Mouse (Mus musculus) cerebellum, postnatal 10 days (tissue): ENCODE data around the gene Tarbp1.
"Not testable (repeated sequence)": the region's sequence is repeated elsewhere in the genome, so short reads cannot be mapped to it uniquely, and the experiment has no call there.

Experiments
- DNase-seq, 2 experiments: peaks; one replicate each; pipeline ENCODE4 v3.0.0; 2021; ENCODE audit warnings: mixed read lengths in 2 of 2

The Tarbp1 gene

GRCm38 (mm10) chr8:126494160-126495110 is 19.6 kb upstream of the Tarbp1 start:
- DNase-seq, result no peak

- DNase-seq, result peak; percentile 88 to 89
Observed at GRCm38 (mm10) chr8:126482938-126483337, 8.1 kb upstream of the Tarbp1 start.

DNA sequence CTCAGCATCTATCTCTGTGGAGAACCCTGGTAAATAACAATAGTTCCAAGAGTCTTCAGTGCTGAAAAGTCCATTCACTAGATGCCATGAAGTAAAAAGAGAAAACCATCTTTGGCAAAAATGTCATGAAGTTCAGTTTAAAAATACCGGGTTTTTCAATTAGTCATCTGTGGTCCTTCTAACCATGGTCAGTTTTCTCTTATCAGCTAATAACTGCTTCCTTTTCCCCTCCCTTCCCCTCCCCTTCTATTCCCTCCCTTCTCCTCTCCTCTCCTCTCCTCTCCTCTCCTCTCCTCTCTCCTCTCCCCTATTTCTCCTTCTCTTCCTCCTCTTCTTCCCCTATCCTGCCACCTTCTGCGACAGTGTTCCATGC is 7.5 kb upstream of the Tarbp1 start:
- no peak for DNase-seq

DNA sequence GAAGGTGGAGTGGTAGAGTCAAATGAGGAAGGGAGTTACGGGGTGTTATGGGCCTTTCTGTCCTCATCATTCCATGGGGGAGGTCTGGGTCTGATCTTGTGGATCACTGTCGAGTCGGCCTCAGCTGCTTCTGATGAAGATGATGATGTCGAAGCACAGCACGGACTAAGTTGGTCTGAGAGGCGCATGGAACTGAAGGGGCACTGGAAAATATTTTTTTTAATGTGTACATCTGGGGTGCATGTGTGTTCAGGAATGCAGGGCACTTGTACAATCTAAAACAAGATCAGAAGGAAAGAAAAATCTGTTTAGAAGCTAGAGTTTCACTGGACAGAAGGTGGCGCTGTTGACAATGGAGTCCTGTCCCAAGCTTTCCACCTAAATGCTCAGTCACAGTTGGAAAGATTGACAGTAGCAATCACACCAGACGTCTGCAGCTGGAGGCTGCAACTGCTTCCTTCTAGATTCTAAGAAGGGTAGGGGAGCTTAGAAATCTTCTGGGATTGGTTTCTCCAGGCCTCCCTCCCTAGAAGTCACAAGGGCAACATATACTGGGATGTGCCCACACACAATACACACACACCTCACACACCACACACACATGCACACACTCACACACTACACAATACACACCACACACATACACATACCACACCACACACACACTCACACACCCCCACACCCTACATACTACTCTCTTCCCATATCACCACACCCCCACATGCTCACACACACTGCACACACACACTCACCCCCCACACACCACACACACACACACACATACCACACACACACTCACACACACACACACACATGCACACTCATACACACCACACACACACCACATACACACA is 6.9 kb upstream of the Tarbp1 start:
- peak; percentile 78 to 85 for DNase-seq

DNA sequence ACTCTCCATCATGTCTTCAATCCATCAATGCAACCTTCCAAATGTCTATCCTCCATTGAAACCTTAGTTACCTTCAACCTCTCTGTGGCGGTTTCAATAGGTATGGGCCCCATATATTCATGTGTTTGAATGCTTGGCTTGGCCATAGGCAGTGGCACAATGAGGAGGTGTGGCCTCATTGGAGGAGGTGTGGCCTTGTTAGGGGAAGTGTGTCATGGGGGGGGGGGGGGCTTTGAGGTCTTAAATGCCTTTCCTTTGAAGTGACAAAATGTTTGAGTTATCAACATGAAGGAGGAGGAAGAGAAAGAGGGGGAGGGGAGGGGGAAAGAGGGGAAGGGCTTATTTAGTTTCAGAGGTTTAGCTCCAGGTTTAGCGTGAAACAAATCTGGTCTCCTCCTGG is 5.5 kb upstream of the Tarbp1 start:
- DNase-seq, result no peak

DNA sequence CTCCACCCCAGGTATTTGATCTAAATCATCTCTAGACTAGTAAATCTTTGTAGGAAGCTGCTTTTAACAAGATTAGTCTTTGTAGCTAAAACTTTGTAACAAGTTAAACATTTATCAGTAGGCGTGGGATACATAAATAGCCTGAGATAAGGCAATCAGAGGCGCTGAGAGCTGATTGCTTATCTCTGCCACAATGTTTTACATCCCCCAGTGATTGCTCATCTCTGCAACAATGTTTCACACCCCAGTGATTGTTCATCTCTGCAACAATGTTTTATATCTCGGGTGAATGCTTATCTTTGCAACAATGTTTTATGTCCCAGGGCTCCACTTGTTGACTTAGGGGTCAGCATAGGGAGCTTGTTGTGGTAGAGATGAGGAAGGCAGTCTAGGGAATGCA is 3.8 kb upstream of the Tarbp1 start:
- no peak for DNase-seq

GRCm38 (mm10) chr8:126476151-126476855 is 1.4 kb upstream of the Tarbp1 start:
- DNase-seq, result peak; percentile 23

- DNase-seq, result not testable (repeated sequence)
Observed at GRCm38 (mm10) chr8:126475738-126476137, 873 bp upstream of the Tarbp1 start.

DNA sequence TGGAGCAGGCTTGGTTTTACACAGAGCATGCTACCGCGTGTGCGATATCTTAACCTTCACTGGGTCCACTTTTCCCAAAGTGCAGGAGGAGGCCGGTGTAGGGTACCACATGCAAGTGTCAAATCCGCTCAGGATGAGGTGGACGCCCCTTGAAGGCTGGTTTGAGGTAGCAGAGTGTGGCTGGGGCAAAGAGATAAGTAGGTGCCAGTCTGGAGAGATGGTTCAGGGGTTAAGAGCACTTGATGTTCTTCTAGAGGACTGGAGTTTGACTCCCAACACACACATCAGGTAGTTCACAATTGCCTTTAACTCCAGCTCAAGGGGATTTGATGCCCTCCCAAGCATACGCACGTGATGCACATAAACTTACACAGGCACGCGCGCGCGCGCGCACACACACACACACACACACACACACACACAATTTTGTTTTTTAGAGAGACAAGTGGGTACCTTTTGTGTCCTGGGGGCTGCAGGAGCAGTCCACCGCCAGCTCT is 1.0 kb downstream of the Tarbp1 start:
- no peak for DNase-seq

DNA sequence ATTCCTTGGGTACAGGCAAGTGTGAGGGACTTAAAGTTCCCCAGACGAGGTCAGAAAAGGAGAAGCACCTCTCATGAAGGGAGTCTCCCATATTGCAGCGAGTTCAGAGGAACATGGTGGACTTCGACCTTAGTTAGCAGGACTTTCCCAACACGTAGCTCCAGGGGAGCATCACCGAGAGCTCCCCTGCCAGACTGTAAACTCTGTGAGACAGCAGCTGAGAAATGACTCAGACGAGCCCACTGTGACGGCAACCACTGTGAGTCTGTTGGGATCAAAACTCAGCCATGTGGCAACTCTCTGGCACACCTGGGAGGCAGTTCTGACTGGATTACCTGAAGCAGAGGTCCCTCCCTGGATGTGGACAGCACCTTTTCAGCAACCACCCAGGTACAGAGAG is 10.8 kb downstream of the Tarbp1 start:
- no peak for DNase-seq

DNA sequence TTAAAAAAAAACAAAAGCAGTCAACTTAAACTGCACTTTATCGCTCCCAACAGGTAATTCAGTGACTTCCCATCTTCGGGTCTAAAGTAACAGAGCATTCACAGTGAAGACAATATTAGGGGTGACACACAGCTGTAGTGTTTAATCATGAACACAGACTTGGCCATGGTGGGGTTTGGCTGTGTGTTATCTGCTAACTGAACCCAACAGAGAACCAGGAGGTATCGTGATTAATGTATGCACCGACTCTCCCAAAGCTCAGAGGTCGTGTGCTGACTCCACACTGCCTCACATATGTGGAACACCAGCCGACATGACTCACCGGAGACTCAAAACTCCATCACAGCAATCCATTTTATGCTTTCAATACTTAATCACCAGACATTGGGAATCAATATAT is 13.1 kb downstream of the Tarbp1 start:
- no peak for DNase-seq

DNA sequence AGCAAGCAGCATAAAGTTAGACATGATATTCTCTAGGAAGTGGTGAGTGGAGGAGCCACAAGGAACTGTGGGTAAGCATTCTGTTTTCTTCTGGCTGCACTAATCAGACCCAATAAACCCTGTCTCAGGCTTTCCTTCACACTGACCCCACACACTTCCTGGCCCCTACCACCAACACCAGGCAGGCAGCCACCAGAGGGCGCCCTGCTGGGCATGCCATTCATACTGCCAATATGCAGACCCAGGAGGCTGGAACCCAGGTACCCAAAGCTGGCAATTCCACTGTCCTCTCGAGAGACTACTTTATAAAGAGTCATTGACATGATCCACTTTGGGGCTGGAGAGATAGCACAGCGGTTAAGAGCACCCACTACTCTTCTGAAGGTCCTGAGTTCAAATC is 14.6 kb downstream of the Tarbp1 start:
- peak; percentile 70 to 73 for DNase-seq

DNA sequence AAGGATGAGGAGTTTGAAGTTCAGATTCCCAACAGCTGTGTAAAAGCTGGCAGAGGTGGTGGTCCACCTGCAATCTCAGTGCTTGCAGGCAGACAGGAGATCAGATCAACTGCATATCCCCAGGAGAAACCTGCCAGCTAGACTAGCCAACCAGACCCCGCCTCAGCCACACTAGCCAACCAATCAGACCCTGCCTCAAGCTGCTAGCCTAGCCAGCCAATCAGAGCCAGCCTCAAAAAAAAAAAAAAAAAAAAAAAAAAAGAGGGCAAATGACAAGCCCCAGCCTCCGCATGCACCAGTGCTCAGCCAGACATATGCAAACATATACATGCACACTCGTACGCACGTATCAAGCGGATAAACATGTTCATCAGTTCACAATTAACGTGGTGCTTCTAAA is 19.5 kb downstream of the Tarbp1 start:
- peak; percentile 57 to 65 for DNase-seq

DNA sequence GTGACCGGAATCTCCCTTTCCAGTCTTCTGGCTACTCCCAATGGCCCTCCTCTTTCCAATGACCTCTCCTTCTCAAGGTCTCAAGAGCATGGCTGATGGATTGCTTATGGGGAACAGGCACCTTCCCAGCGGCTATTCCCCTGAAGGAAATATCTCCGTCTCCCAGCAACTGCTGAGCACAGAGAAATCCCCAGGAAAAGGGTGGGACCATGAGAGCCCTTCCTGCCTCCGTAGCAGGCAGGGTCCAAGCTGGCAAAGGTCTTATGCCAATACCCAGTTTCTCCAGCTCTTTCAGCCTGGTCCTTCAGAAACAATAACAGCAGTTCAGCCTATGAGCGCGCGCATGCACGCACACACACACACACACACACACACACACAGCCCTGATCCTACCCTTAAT is 23.7 kb downstream of the Tarbp1 start:
- no peak for DNase-seq

GRCm38 (mm10) chr8:126438937-126439336 is 35.9 kb downstream of the Tarbp1 start:
- DNase-seq, result peak; percentile 30 to 39

GRCm38 (mm10) chr8:126433827-126434226 is 41.0 kb downstream of the Tarbp1 start:
- peak; percentile 16 to 31 for DNase-seq

DNA sequence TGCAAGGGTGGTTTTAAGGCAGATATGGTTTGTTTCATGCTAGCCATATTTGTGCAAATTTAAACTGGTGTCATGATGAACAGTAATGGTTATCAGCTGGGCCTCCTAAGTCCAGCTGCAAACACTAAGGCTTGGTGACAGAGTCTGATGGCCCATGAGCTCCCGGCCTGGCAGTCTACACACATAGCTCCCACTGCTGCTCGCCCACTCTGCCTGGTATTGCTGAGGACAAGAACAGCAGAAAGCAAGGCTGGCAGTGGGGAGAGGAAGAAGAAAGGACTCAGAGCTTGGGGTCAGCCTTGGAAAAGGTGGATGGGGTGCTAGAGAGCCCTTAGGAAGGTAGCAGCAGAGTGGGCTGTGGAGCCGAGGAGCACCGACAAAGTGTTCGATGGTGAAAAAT is 45.2 kb downstream of the Tarbp1 start:
- DNase-seq, result no peak

GRCm38 (mm10) chr8:126424946-126425345 is 49.9 kb downstream of the Tarbp1 start:
- no peak for DNase-seq

- no peak for DNase-seq
Observed at GRCm38 (mm10) chr8:126424163-126424562, 50.7 kb downstream of the Tarbp1 start.

GRCm38 (mm10) chr8:126422920-126423300 is 52.0 kb downstream of the Tarbp1 start:
- no peak for DNase-seq

- peak; percentile 99 for DNase-seq
Observed at GRCm38 (mm10) chr8:126422174-126422919, 52.5 kb downstream of the Tarbp1 start, which contains the start of gene Coa6. TSS of gene Coa6 (plus strand) at chr8:126422515.

DNA sequence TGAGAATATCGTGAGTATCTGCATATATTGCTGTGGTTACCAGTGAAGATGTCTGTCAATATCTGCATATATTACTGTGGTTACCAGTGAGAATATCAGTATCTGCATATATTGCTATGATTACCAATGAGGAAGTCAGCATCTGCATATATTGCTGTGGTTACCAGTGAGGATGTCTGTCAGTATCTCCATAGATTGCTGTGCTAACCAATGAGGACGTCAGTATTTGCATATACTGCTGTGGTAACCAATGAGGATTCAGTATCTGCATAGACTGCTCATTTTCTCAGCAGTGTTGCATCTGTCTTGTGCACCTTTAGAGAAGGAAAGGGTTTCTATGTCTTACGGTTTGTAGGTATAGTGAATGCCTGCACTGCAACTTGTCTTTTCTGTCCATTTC is 54.0 kb downstream of the Tarbp1 start:
- no peak for DNase-seq
